Mouse (Mus musculus): ENCODE data around the gene Slco3a1. TPM values are rescaled to one million over a fixed set of nuclear protein-coding genes. Genes with fewer than 3 reads are reported as not detected.

Slco3a1 gene
- total and polyA plus RNA-seq, 2 experiments: 2.1 to 4.3 TPM

- no peak for DNase-seq (ENCODE audit: extremely low read depth, low read depth, low spot score)
- Histone ChIP-seq H3K4me1 (ENCODE audit: control insufficient read depth, insufficient read depth, low read length) (no peaks in the 10 kb centered on the region; the same call in 1 of the 2 replicates), H3K9ac (ENCODE audit: low read depth, low read length) (no peak overlapping the region), H3K27me3 (ENCODE audit: control insufficient read depth, insufficient read depth, low read length) (no peaks in the 10 kb centered on the region), H3K27ac (replicated peaks; ENCODE audit: insufficient read depth, low read depth, low read length) (no peak overlapping the region), H3K4me3 (ENCODE audit: insufficient read depth, low read depth, low read length) (no peak overlapping the region), H3K36me3 (ENCODE audit: control insufficient read depth, insufficient read depth, low read length) (no peaks in the 10 kb centered on the region), H3K79me2 (ENCODE audit: control insufficient read depth, insufficient read depth, low read length) (no peaks in the 10 kb centered on the region)
- WGBS: 85% methylated on average over 10 of the region's 10 CpGs
- TF ChIP-seq CTCF (IDR thresholded peaks at IDR 0.05; ENCODE audit: low read depth, low read length) (no peak), POLR2A (IDR thresholded peaks at IDR 0.05; ENCODE audit: extremely low read depth, insufficient read depth, low read length) (no peak)
Measured at GRCm38 (mm10) chr7:74501187-74501586, 53.4 kb downstream of the Slco3a1 start.

- no peaks in the 10 kb centered on the region for H3K36me3 ChIP-seq (ENCODE audit: control insufficient read depth, insufficient read depth, low read length)
- DNase-seq (ENCODE audit: extremely low read depth, low read depth, low spot score): no peak
- no peak overlapping the region for H3K27ac ChIP-seq (replicated peaks; ENCODE audit: insufficient read depth, low read depth, low read length)
- H3K4me3 ChIP-seq (ENCODE audit: insufficient read depth, low read depth, low read length): no peak overlapping the region
- H3K79me2 ChIP-seq (ENCODE audit: control insufficient read depth, insufficient read depth, low read length): no peaks in the 10 kb centered on the region
- WGBS: 92% methylated on average over 5 of the region's 5 CpGs
- TF ChIP-seq POLR2A (IDR thresholded peaks at IDR 0.05; ENCODE audit: extremely low read depth, insufficient read depth, low read length) (no peak), CTCF (IDR thresholded peaks at IDR 0.05; ENCODE audit: low read depth, low read length) (no peak)
- no peaks in the 10 kb centered on the region; the same call in 1 of the 2 replicates for H3K4me1 ChIP-seq (ENCODE audit: control insufficient read depth, insufficient read depth, low read length)
- H3K27me3 ChIP-seq (ENCODE audit: control insufficient read depth, insufficient read depth, low read length): no peaks in the 10 kb centered on the region
- no peak overlapping the region for H3K9ac ChIP-seq (ENCODE audit: low read depth, low read length)
Measured at GRCm38 (mm10) chr7:74499470-74499869, 55.1 kb downstream of the Slco3a1 start.

GRCm38 (mm10) chr7:74498266-74498980 is 56.2 kb downstream of the Slco3a1 start:
- H3K79me2 ChIP-seq (ENCODE audit: control insufficient read depth, insufficient read depth, low read length): no peaks in the 10 kb centered on the region
- TF ChIP-seq POLR2A (IDR thresholded peaks at IDR 0.05; ENCODE audit: extremely low read depth, insufficient read depth, low read length) (no peak), CTCF (IDR thresholded peaks at IDR 0.05; ENCODE audit: low read depth, low read length) (no peak)
- no peak overlapping the region for H3K27ac ChIP-seq (replicated peaks; ENCODE audit: insufficient read depth, low read depth, low read length)
- H3K36me3 ChIP-seq (ENCODE audit: control insufficient read depth, insufficient read depth, low read length): no peaks in the 10 kb centered on the region
- H3K4me3 ChIP-seq (ENCODE audit: insufficient read depth, low read depth, low read length): no peak overlapping the region
- H3K9ac ChIP-seq (ENCODE audit: low read depth, low read length): no peak overlapping the region
- no peak for DNase-seq (ENCODE audit: extremely low read depth, low read depth, low spot score)
- no peaks in the 10 kb centered on the region; the same call in 1 of the 2 replicates for H3K4me1 ChIP-seq (ENCODE audit: control insufficient read depth, insufficient read depth, low read length)
- H3K27me3 ChIP-seq (ENCODE audit: control insufficient read depth, insufficient read depth, low read length): no peaks in the 10 kb centered on the region
- WGBS: 81% methylated on average over 4 of the region's 4 CpGs

GRCm38 (mm10) chr7:74497203-74497602 is 57.4 kb downstream of the Slco3a1 start:
- no peak overlapping the region for H3K27ac ChIP-seq (replicated peaks; ENCODE audit: insufficient read depth, low read depth, low read length)
- H3K4me1 ChIP-seq (ENCODE audit: control insufficient read depth, insufficient read depth, low read length): no peaks in the 10 kb centered on the region; the same call in 1 of the 2 replicates
- 74% methylated on average over 2 of the region's 2 CpGs for WGBS
- H3K4me3 ChIP-seq (ENCODE audit: insufficient read depth, low read depth, low read length): no peak overlapping the region
- no peak overlapping the region for H3K9ac ChIP-seq (ENCODE audit: low read depth, low read length)
- no peaks in the 10 kb centered on the region for H3K27me3 ChIP-seq (ENCODE audit: control insufficient read depth, insufficient read depth, low read length)
- peak; percentile 26 for DNase-seq (ENCODE audit: extremely low read depth, low read depth, low spot score)
- TF ChIP-seq POLR2A (IDR thresholded peaks at IDR 0.05; ENCODE audit: extremely low read depth, insufficient read depth, low read length): no peak
- TF ChIP-seq CTCF (IDR thresholded peaks at IDR 0.05; ENCODE audit: low read depth, low read length): no peak
- no peaks in the 10 kb centered on the region for H3K79me2 ChIP-seq (ENCODE audit: control insufficient read depth, insufficient read depth, low read length)
- no peaks in the 10 kb centered on the region for H3K36me3 ChIP-seq (ENCODE audit: control insufficient read depth, insufficient read depth, low read length)

- Histone ChIP-seq H3K9ac (ENCODE audit: low read depth, low read length) (no peak overlapping the region), H3K79me2 (ENCODE audit: control insufficient read depth, insufficient read depth, low read length) (no peaks in the 10 kb centered on the region), H3K27me3 (ENCODE audit: control insufficient read depth, insufficient read depth, low read length) (no peaks in the 10 kb centered on the region), H3K27ac (replicated peaks; ENCODE audit: insufficient read depth, low read depth, low read length) (no peak overlapping the region), H3K4me3 (ENCODE audit: insufficient read depth, low read depth, low read length) (no peak overlapping the region), H3K36me3 (ENCODE audit: control insufficient read depth, insufficient read depth, low read length) (no peaks in the 10 kb centered on the region), H3K4me1 (ENCODE audit: control insufficient read depth, insufficient read depth, low read length) (no peaks in the 10 kb centered on the region; the same call in 1 of the 2 replicates)
- DNase-seq (ENCODE audit: extremely low read depth, low read depth, low spot score): no peak
- TF ChIP-seq POLR2A (IDR thresholded peaks at IDR 0.05; ENCODE audit: extremely low read depth, insufficient read depth, low read length) (no peak), CTCF (IDR thresholded peaks at IDR 0.05; ENCODE audit: low read depth, low read length) (no peak)
- WGBS: 93% methylated on average over 2 of the region's 2 CpGs
Measured at GRCm38 (mm10) chr7:74495451-74495850, 59.1 kb downstream of the Slco3a1 start.

GRCm38 (mm10) chr7:74493775-74494174 is 60.8 kb downstream of the Slco3a1 start:
- DNase-seq (ENCODE audit: extremely low read depth, low read depth, low spot score): no peak
- no peaks in the 10 kb centered on the region for H3K27me3 ChIP-seq (ENCODE audit: control insufficient read depth, insufficient read depth, low read length)
- no peaks in the 10 kb centered on the region; the same call in 1 of the 2 replicates for H3K4me1 ChIP-seq (ENCODE audit: control insufficient read depth, insufficient read depth, low read length)
- no peak overlapping the region for H3K4me3 ChIP-seq (ENCODE audit: insufficient read depth, low read depth, low read length)
- H3K27ac ChIP-seq (replicated peaks; ENCODE audit: insufficient read depth, low read depth, low read length): no peak overlapping the region
- no peaks in the 10 kb centered on the region for H3K79me2 ChIP-seq (ENCODE audit: control insufficient read depth, insufficient read depth, low read length)
- H3K36me3 ChIP-seq (ENCODE audit: control insufficient read depth, insufficient read depth, low read length): no peaks in the 10 kb centered on the region
- H3K9ac ChIP-seq (ENCODE audit: low read depth, low read length): no peak overlapping the region
- 69% methylated on average over 1 of the region's 1 CpGs for WGBS
- no peak for TF ChIP-seq CTCF (IDR thresholded peaks at IDR 0.05; ENCODE audit: low read depth, low read length)
- no peak for TF ChIP-seq POLR2A (IDR thresholded peaks at IDR 0.05; ENCODE audit: extremely low read depth, insufficient read depth, low read length)

Data from liver, adult 2 months (tissue).